ENCODE assay signal across 9 mouse cellular contexts in the genomic region with DNA sequence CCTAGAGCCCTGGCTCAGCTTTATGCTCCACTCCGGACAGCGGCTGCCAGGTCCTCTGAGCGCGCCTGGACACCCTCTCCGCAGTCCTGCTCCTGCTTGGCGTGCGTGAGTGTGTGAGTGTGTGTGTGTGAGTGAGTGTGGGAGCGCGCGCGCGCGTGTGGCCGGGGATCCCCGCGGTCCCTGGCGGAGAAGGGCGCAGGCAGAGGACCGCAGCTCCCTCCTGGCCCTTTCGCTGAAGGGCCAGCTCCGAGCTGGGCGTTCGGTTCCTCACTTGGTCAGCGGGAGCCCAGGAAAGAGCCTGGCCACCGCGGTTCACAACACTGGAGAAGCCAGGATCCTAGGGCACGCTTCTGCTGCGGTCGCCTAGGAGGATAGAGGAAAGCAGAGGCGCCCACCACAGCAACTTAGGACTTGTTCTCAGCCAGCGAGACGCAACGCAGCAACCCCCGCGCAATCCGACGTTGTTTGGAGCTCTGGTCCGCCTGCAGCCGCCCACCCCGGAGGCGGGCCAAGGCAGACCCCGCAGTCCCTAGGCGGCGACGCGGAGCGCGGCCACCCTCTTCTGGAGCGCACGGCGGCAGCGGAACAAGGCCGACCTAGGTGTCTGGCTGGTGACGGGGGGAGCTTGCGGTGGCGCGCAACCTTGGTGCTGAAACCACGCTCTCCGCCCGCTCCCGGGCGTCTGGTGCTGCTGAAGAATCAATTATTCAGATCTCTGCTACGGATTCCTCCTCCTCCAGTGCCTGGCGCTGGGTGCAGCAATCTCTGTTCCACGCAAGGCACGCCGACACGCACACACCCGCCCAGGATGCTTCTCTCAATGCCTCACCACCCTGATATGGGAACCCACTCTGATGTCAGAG. TPM values are rescaled to one million over a fixed set of nuclear protein-coding genes. Genes with fewer than 3 reads are reported as not detected.
A peak's percentile ranks its signal among the peaks of the same experiment; 100 is the strongest.
DNase-seq lines count a peak whose midpoint lies in the region; ATAC-seq and TF ChIP-seq lines count a peak whose summit lies in the region.
"Had no signal": no experiment of that assay in that cellular context is flagged by ENCODE, and none has a peak within 500 bp of the region (broad histone marks: within the 10 kb centered on the region; RNA-seq: fewer than 3 reads in every experiment).

Gene Grin2a (minus strand): TSS at position 610 of the 863 bp plus-strand sequence.

- no peak for ATAC-seq in heart, postnatal 0 days (ENCODE audit: insufficient read depth, low read depth)
- ATAC-seq in forebrain, embryonic 13.5 days = no peak
- no peak for ATAC-seq in neural tube, embryonic 12.5 days (ENCODE audit: low FRiP score, low read depth)
- no peak for ATAC-seq in inflammation-experienced regulatory T-cells, adult 6 months

- H3K9me3 ChIP-seq in heart, postnatal 0 days (replicated peaks; ENCODE audit: control insufficient read depth, low read length) = no peaks in the 10 kb centered on the region
- H3K9me3 ChIP-seq in forebrain, embryonic 13.5 days (replicated peaks) = no peaks in the 10 kb centered on the region
- no peaks in the 10 kb centered on the region for H3K9me3 ChIP-seq in neural tube, embryonic 12.5 days

- intact Hi-C loops in heart, postnatal 36 days (cut with DNase I) = loop anchor here (1.0 kb wide), 1 partner anchor 1112 kb away; no protein-coding TSS in a partner anchor

- no peaks in the 10 kb centered on the region for H3K36me3 ChIP-seq in heart, postnatal 0 days (replicated peaks; ENCODE audit: control insufficient read depth, insufficient read depth, low read length)
- no peaks in the 10 kb centered on the region for H3K36me3 ChIP-seq in forebrain, embryonic 13.5 days (ENCODE audit: poor library complexity, severe bottlenecking)
- no peaks in the 10 kb centered on the region for H3K36me3 ChIP-seq in neural tube, embryonic 12.5 days
- no peaks in the 10 kb centered on the region for H3K36me3 ChIP-seq in thymus, adult 2 months (ENCODE audit: control insufficient read depth, insufficient read depth, low read length)
- H3K36me3 ChIP-seq: G1E had no signal

- TF ChIP-seq EP300 in heart, postnatal 0 days (IDR thresholded peaks at IDR 0.05; ENCODE audit: low read depth) = no peak

- WGBS in heart, postnatal 0 days = under 1% methylated on average over 69 of the region's 69 CpGs
- WGBS in forebrain, embryonic 13.5 days = under 1% methylated on average over 68 of the region's 69 CpGs
- WGBS in neural tube, embryonic 12.5 days = under 1% methylated on average over 69 of the region's 69 CpGs
- 6% methylated on average over 69 of the region's 69 CpGs for WGBS in thymus, adult 2 months

- no peak within 1 kb of the TSS for H3K9ac ChIP-seq in heart, postnatal 0 days (replicated peaks; ENCODE audit: low read depth, low read length)
- peak within 1 kb of the TSS; percentile 43 for H3K9ac ChIP-seq in forebrain, embryonic 13.5 days
- peak within 1 kb of the TSS; percentile 52 for H3K9ac ChIP-seq in neural tube, embryonic 12.5 days

- H3K4me1 ChIP-seq in heart, postnatal 0 days (ENCODE audit: control insufficient read depth, insufficient read depth) = no peaks in the 10 kb centered on the region
- H3K4me1 ChIP-seq in forebrain, embryonic 13.5 days = peaks cover 29% of the 10 kb centered on the region
- H3K4me1 ChIP-seq in neural tube, embryonic 12.5 days = peaks cover 27% of the 10 kb centered on the region
- H3K4me1 ChIP-seq in thymus, adult 2 months (replicated peaks; ENCODE audit: control insufficient read depth, insufficient read depth, low read length) = no peaks in the 10 kb centered on the region

- DNase-seq in heart, postnatal 0 days (ENCODE audit: low spot score) = no peak
- no peak for DNase-seq in heart, postnatal 36 days
- DNase-seq in brain, adult 2 months (ENCODE audit: low read depth, low spot score) = peak; percentile 90
- DNase-seq in layer of hippocampus, postnatal 36 days = peak; percentile 78 to 81
- DNase-seq in thymus, adult 2 months = no peak

- H3K4me2 ChIP-seq in heart, postnatal 0 days (ENCODE audit: low read depth, low read length) = peak within 1 kb of the TSS; percentile 44
- peak within 1 kb of the TSS; percentile 74 for H3K4me2 ChIP-seq in forebrain, embryonic 13.5 days
- H3K4me2 ChIP-seq in neural tube, embryonic 12.5 days (replicated peaks) = peak within 1 kb of the TSS; percentile 90

- H3K27ac ChIP-seq in heart, postnatal 0 days (ENCODE audit: low read depth) = no peak within 1 kb of the TSS
- no peak within 1 kb of the TSS for H3K27ac ChIP-seq in forebrain, embryonic 13.5 days
- H3K27ac ChIP-seq in neural tube, embryonic 12.5 days = no peak within 1 kb of the TSS
- H3K27ac ChIP-seq in thymus, adult 2 months (ENCODE audit: control insufficient read depth, insufficient read depth, low read length) = no peak within 1 kb of the TSS

- peaks cover 60% of the 10 kb centered on the region for H3K27me3 ChIP-seq in heart, postnatal 0 days (ENCODE audit: control insufficient read depth, insufficient read depth, low read length)
- H3K27me3 ChIP-seq in forebrain, embryonic 13.5 days = peaks cover 66% of the 10 kb centered on the region
- peaks cover 55% of the 10 kb centered on the region for H3K27me3 ChIP-seq in neural tube, embryonic 12.5 days (replicated peaks)
- no peaks in the 10 kb centered on the region; the same call in 1 of the 2 replicates for H3K27me3 ChIP-seq in thymus, adult 2 months (ENCODE audit: control insufficient read depth, insufficient read depth, low read length)

- no peak for TF ChIP-seq CTCF in heart, postnatal 0 days (IDR thresholded peaks at IDR 0.05; ENCODE audit: low read depth)
- TF ChIP-seq CTCF in thymus, adult 2 months (IDR thresholded peaks at IDR 0.05; ENCODE audit: borderline replicate concordance, control insufficient read depth, extremely low read depth, insufficient read depth, low read length, poor library complexity) = no peak

- TF ChIP-seq POLR2A in thymus, adult 2 months (IDR thresholded peaks at IDR 0.05; ENCODE audit: control insufficient read depth, extremely low read depth, insufficient read depth, low read length, poor library complexity) = no peak

- H3K4me3 ChIP-seq in heart, postnatal 0 days (ENCODE audit: low read depth, low read length) = peak within 1 kb of the TSS; percentile 13; the same call in 1 of the 2 replicates
- H3K4me3 ChIP-seq in forebrain, embryonic 13.5 days = peak within 1 kb of the TSS; percentile 46
- peak within 1 kb of the TSS; percentile 46 for H3K4me3 ChIP-seq in neural tube, embryonic 12.5 days
- no peak within 1 kb of the TSS for H3K4me3 ChIP-seq in thymus, adult 2 months (ENCODE audit: control insufficient read depth, insufficient read depth, low read length)

RNA-seq across cellular contexts. Expression of gene Grin2a, which starts in this region (rescaled TPM):
- total RNA-seq in heart, postnatal 0 days (2014; rRNA removed; ENCODE audit: low replicate concordance) = 0.27 and 0.38 TPM in 2 replicates
- 0.05 and 0.15 TPM in 2 replicates for polyA plus RNA-seq in heart, postnatal 0 days (2015; fragmentation: Nextera tagmentation; extraction: Ambion mirVana)
- under 1 TPM; 0.08 to 0.33 TPM for total RNA-seq in heart, postnatal 36 days (2021)
- polyA plus RNA-seq in forebrain, embryonic 13.5 days (2015; fragmentation: Nextera tagmentation; extraction: Ambion mirVana) = 1.3 and 2.2 TPM in 2 replicates
- total RNA-seq in layer of hippocampus, postnatal 36 days (2021) = 100 to 1,000 TPM; 375 to 412 TPM
- 2.3 and 2.9 TPM in 2 replicates for polyA plus RNA-seq in neural tube, embryonic 12.5 days (2016; fragmentation: Nextera tagmentation; extraction: Ambion mirVana)
- not detected for polyA plus RNA-seq in inflammation-experienced regulatory T-cells, adult 6 months (2017; shearing (Covaris generic))
- 0.05 TPM in 1 of 2 replicates, not detected in the other for polyA plus RNA-seq in thymus, adult 2 months (2012; rRNA removed)
- polyA plus RNA-seq: G1E had no signal

Comparison
In these comparisons a context has a peak if more than half of its experiments do, and no peak if none do; other contexts are left out.
1. RNA of gene Grin2a (total RNA-seq): 375 to 412 TPM in layer of hippocampus, postnatal 36 days; 0.27 to 0.38 TPM in heart, postnatal 0 days and 0.08 to 0.33 TPM in heart, postnatal 36 days; every median in the first group is over 100 times any median in the second.
2. DNase-seq: peak in brain, adult 2 months (single experiment) and layer of hippocampus, postnatal 36 days (2 of 2); none in heart, postnatal 0 days (single experiment), heart, postnatal 36 days (0 of 2) and thymus, adult 2 months (single experiment).
3. Peak in every context shown above with its lines, with median percentiles within 50 percentile points of each other: H3K4me2 ChIP-seq.